Mouse (Mus musculus) urinary bladder, postnatal 36 days (tissue): ENCODE measurements at regions not wholly inside any gene's neighbourhood (a gene's known extent, or its start where the extent isn't known, plus 50 kb on each side); places are given as distances from the start of the nearest gene placed in this dataset.
A peak's percentile ranks its signal among the peaks of the same experiment; 100 is the strongest.
"Not testable (repeated sequence)": the region's sequence is repeated elsewhere in the genome, so short reads cannot be mapped to it uniquely, and the experiment has no call there.

Source experiments
- DNase-seq, 2 experiments: peaks; one replicate each; pipeline ENCODE4 v3.0.0; 2022; ENCODE audit warnings: low spot score in 2 of 2, mixed read lengths in 1 of 2

- not testable (repeated sequence) for DNase-seq
Measured at GRCm38 (mm10) chr15:53984006-53984405, 99.3 kb downstream of the Gm7489 start.

GRCm38 (mm10) chr15:53989888-53990287 lies 105.2 kb downstream of the Gm7489 start:
- DNase-seq = no peak

GRCm38 (mm10) chr15:53995199-53995868 lies 110.6 kb downstream of the Gm7489 start:
- no peak for DNase-seq

- DNase-seq = no peak
Measured at GRCm38 (mm10) chr15:53998600-53999290, 114.0 kb downstream of the Gm7489 start.

GRCm38 (mm10) chr15:54033756-54034155 lies 149.1 kb downstream of the Gm7489 start:
- DNase-seq = peak in 1 of 2 experiments; percentile 1

- no peak for DNase-seq
Measured at GRCm38 (mm10) chr15:54050711-54051110, 166.0 kb downstream of the Gm7489 start.

- DNase-seq = peak; percentile 37 to 62
Measured at GRCm38 (mm10) chr15:54070005-54070634, 185.4 kb downstream of the Gm7489 start.

- DNase-seq = no peak
Measured at GRCm38 (mm10) chr15:54071732-54072131, 187.0 kb downstream of the Gm7489 start.

- no peak for DNase-seq
Measured at GRCm38 (mm10) chr15:54091301-54091700, 206.6 kb downstream of the Gm7489 start.

- no peak for DNase-seq
Measured at GRCm38 (mm10) chr15:54092386-54092785, 207.7 kb downstream of the Gm7489 start.

- DNase-seq = no peak
Measured at GRCm38 (mm10) chr15:54097498-54097897, 212.8 kb downstream of the Gm7489 start.

- DNase-seq = no peak
Measured at GRCm38 (mm10) chr15:54112406-54112805, 227.7 kb downstream of the Gm7489 start.

GRCm38 (mm10) chr15:54114096-54114512 lies 229.4 kb downstream of the Gm7489 start:
- no peak for DNase-seq

- no peak for DNase-seq
Measured at GRCm38 (mm10) chr15:54117967-54118538, 233.3 kb downstream of the Gm7489 start.

- no peak for DNase-seq
Measured at GRCm38 (mm10) chr15:54120456-54120855, 235.8 kb downstream of the Gm7489 start.

- no peak for DNase-seq
Measured at GRCm38 (mm10) chr15:54164350-54164749, 279.6 kb downstream of the Gm7489 start.

GRCm38 (mm10) chr15:54167842-54168361 lies 283.2 kb downstream of the Gm7489 start:
- DNase-seq = no peak

GRCm38 (mm10) chr15:54177221-54177620 lies 292.5 kb downstream of the Gm7489 start:
- DNase-seq = no peak

- no peak for DNase-seq
Measured at GRCm38 (mm10) chr15:54177791-54178190, 293.1 kb downstream of the Gm7489 start.
